Mouse (Mus musculus) kidney, adult 2 months (tissue): ENCODE results near the gene Mob2. TPM values are rescaled to one million over a fixed set of nuclear protein-coding genes. Genes with fewer than 3 reads are reported as not detected.

Experiments used
- DNase-seq: peaks from one replicate; pipeline ENCODE4 v3.0.0; 2021
- H3K27ac ChIP-seq: fragments of 200-500 bp; 2 replicates; pipeline ENCODE4 v1.5.1; 2012; ENCODE audit warnings: low read depth, low read length, control low read depth, inconsistent platforms; ENCODE audit not compliant: insufficient read depth
- H3K27me3 ChIP-seq: fragments of 200-500 bp; replicated peaks from 2 replicates; pipeline ENCODE4 v1.6.1; 2012; ENCODE audit warnings: mild to moderate bottlenecking, moderate library complexity, low read length, inconsistent platforms; ENCODE audit not compliant: control insufficient read depth, insufficient read depth
- H3K36me3 ChIP-seq: fragments of 200-500 bp; 2 replicates; pipeline ENCODE4 v1.6.1; 2012; ENCODE audit warnings: mild to moderate bottlenecking, moderate library complexity, low read length, inconsistent platforms; ENCODE audit not compliant: control insufficient read depth, insufficient read depth
- H3K4me1 ChIP-seq: fragments of 200-500 bp; 2 replicates; pipeline ENCODE4 v1.6.1; 2011; ENCODE audit warnings: low read length; ENCODE audit not compliant: control insufficient read depth, insufficient read depth
- H3K4me3 ChIP-seq: fragments of 200-500 bp; 2 replicates; pipeline ENCODE4 v1.5.1; 2011; ENCODE audit warnings: mild to moderate bottlenecking, low read depth, low read length, control low read depth; ENCODE audit not compliant: insufficient read depth
- CTCF ChIP-seq: fragments of 200-500 bp; conservative IDR thresholded peaks from 2 replicates; pipeline ENCODE4 v1.5.1; 2011; ENCODE audit warnings: low read depth, mild to moderate bottlenecking, control low read depth, low read length, moderate library complexity, mixed read lengths; ENCODE audit not compliant: insufficient read depth, insufficient read length
- POLR2A ChIP-seq: fragments of 200-500 bp; IDR thresholded peaks from one replicate; pipeline ENCODE4 v1.6.1; 2011; ENCODE audit warnings: low read depth, low read length, control low read depth
- WGBS: fragments of 180-500 bp; shearing (Covaris S2); methylation state at CpG from one replicate; pipeline ENCODE4 v1.1.7; 2018; 5-methylcytosine and 5-hydroxymethylcytosine counted together
- polyA plus RNA-seq: library from polyadenylated mRNA; depleted of rRNA; stranded (reverse); fragments of >200 nt; gene quantifications from 2 replicates; pipeline ENCODE4 v1.2.3, GENCODE M21; 2012

The Mob2 gene
- polyA plus RNA-seq, 1 experiment, result 45.3 TPM

DNA sequence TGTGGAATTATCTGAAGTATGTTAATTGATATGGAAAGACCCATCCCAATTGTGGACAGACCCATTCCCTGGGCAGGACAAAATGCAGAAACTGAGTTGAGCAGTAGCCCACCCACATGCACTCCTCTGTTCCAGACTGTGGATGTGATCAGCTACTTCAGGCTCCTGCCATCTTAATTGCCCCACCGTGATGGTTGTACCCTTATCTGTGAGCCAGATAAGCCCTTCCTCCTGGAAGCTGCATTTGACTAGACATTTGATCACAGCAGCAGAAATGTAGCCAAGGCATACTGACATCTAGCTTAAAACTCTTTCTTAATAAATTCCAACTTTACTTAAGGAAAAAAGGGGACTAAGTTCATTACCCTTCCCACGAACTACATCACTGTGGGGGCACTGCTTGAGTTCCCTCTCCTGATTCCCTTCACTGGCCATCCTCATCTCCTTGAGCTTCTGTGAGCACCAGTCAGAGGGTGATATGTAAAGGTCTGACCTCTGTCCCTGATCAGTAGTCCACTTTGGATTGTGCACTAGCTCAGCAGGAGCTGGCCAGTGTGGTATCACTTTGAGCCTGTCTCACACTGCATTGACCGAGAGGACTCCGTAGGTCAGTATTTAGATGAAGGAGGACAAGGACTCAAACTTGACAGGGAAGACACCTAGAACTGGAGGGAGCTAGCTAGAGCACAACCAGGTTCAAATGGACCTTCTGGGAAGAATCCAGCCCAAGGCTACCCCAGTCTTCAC is 25.5 kb upstream of the Mob2 start:
- no peak for DNase-seq
- Histone ChIP-seq H3K4me3 (no peak overlapping the region), H3K4me1 (no peaks in the 10 kb centered on the region), H3K27ac (no peak overlapping the region), H3K36me3 (no peaks in the 10 kb centered on the region), H3K27me3 (no peaks in the 10 kb centered on the region)
- WGBS, result 90% methylated on average over 4 of the region's 4 CpGs
- TF ChIP-seq CTCF (no peak), POLR2A (no peak)

DNA sequence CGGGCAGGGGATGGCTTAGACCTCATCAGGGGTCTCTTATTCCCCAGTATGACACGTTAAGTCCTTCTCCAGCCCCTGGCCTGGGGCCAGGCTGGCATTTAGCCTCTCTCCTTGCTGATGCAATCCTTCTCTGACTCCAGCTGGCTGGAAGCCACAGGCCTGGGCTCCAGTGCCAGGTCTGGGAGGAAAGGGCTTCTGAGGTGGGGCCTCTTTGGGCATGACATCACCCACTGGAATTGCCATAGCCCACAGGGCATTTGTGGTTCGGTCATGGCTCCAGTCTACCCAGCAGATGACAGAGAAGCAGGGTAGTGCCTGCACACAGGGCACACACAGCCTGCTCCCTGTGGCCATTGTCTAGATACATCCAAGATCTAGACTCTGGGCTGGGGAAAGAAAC is 24.0 kb upstream of the Mob2 start:
- Histone ChIP-seq H3K27me3 (no peaks in the 10 kb centered on the region), H3K27ac (no peak overlapping the region), H3K36me3 (no peaks in the 10 kb centered on the region), H3K4me3 (no peak overlapping the region), H3K4me1 (no peaks in the 10 kb centered on the region)
- TF ChIP-seq POLR2A (no peak), CTCF (no peak)
- DNase-seq, result peak; percentile 84
- WGBS, result 39% methylated on average over 3 of the region's 3 CpGs

DNA sequence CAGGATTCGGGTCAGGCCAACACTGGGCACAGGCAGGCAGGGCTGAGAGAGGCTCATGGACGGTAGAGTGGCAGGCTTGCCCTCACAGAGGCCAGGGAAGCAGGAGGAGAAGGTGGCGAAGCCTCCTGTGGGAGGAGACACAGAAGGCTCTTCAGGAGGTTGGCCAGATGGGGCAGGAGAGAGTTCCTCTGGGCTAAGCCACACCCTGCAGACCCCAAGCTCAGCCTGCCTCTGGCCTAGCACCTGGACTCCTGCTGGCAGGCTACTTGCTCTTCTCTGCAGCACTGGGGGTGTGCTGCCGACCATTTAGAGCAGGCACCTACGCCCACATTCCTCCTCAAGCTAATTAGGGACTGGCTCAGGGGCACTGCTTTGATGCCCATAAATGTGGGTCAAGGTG is 23.5 kb upstream of the Mob2 start:
- no peaks in the 10 kb centered on the region for H3K27me3 ChIP-seq
- H3K4me3 ChIP-seq, result no peak overlapping the region
- no peaks in the 10 kb centered on the region for H3K36me3 ChIP-seq
- WGBS, result 43% methylated on average over 5 of the region's 5 CpGs
- no peak overlapping the region for H3K27ac ChIP-seq
- H3K4me1 ChIP-seq, result no peaks in the 10 kb centered on the region
- DNase-seq, result peak; percentile 21
- no peak for TF ChIP-seq CTCF
- TF ChIP-seq POLR2A, result no peak

DNA sequence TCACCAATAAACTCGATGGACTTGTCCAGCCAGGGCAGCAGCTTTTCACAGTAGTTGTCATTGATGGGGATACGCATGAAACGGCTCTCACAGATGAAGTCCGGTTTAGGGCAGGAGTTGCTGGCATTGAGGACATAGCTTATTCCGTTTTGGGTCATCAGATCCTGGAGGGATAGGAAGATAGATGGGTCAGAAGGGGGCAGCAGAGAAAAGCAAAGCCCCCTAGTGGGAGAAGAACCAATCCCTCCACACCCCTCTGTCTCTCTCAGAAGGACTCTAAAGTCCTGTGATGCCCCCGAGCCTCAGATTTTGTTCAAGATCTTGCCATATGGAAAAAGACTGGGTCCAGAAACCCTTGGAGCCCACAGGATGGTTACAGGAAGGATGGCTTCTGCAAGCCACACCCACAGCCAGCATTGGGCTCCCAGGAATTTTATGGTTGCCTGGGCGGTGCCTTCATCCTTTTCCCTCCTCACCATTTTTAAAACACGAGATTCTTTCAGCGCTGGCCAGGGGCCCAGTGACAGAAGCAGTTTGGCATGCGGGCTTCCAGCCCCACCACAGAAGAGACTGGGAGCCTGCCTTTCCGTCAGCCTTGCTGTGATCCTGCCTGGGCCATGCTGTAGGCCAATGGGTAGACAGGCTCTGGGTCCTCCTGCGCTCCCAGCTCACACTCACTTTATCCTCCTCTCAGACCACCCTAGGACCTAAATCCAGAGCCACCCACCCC is 22.9 kb upstream of the Mob2 start:
- Histone ChIP-seq H3K4me1 (no peaks in the 10 kb centered on the region), H3K4me3 (no peak overlapping the region), H3K27me3 (no peaks in the 10 kb centered on the region), H3K36me3 (no peaks in the 10 kb centered on the region), H3K27ac (no peak overlapping the region)
- WGBS, result 37% methylated on average over 12 of the region's 12 CpGs
- peak; percentile 47 for DNase-seq
- no peak for TF ChIP-seq CTCF
- TF ChIP-seq POLR2A, result no peak

DNA sequence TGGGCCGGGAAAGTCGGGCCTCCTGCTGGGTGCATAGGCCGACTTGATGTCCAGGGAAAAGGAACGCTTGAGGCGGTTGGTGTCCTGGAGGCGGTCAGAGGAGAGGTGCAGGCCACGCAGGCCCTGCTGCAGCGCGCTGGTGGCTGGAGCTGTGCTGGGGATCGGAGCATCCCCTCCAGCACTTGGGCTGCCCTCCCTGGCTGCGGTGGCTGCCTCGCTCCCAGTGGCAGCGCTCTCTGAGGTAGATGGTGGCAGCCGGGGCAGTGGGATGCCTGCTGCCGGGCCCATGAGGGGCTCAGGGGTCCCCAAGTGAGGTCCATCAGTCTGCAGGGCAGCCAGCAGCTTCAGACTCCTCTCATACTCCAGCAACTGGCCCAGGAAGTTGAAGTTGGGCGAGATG is 21.7 kb upstream of the Mob2 start:
- 74% methylated on average over 16 of the region's 16 CpGs for WGBS
- DNase-seq, result no peak
- Histone ChIP-seq H3K4me3 (no peak overlapping the region), H3K27ac (no peak overlapping the region), H3K36me3 (no peaks in the 10 kb centered on the region), H3K27me3 (no peaks in the 10 kb centered on the region), H3K4me1 (no peaks in the 10 kb centered on the region)
- TF ChIP-seq CTCF (no peak), POLR2A (no peak)

DNA sequence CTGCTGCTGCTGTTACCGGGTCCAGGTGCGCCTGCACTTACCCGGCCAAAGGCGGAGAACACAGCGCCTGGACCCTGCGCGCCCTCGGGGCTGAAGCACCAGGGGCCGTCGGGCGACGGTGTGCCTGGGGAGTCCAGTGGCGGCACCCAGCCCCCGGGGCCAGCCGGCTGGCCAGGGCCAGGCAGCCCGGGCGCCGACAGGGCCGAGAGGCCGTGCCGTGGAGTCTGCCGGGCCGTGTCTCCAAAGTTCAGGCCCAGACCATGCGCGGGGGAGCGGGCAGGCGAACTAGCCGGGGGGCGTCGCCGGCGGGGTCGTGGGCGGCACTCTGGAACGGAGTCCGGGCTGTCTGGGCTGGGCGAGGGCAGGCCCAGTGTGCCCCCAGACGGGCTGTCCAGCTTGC is 21.3 kb upstream of the Mob2 start:
- Histone ChIP-seq H3K36me3 (no peaks in the 10 kb centered on the region), H3K4me3 (no peak overlapping the region), H3K27ac (no peak overlapping the region), H3K27me3 (no peaks in the 10 kb centered on the region), H3K4me1 (no peaks in the 10 kb centered on the region)
- DNase-seq, result no peak
- 37% methylated on average over 37 of the region's 38 CpGs for WGBS
- TF ChIP-seq CTCF, result no peak
- no peak for TF ChIP-seq POLR2A

DNA sequence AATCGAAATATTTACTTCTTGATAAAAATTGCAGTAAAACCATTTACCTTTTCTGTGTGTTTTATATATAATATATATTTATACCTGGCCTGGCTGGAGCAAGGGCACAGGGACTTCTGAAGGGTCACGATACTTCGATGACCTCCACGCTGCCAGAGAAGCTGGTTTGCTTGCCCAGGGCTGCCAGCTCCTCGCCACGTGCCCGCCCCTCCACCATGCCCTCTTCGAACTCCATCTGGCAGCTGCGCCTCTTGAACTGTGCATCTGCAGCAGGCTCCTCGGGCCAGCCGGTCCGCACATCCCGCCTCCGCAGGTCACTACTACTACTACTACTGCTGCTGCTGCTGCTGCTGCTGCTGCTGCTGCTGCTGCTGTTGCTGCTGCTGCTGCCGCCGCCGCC is 20.9 kb upstream of the Mob2 start:
- DNase-seq, result no peak
- 58% methylated on average over 17 of the region's 17 CpGs for WGBS
- no peak overlapping the region for H3K4me3 ChIP-seq
- H3K36me3 ChIP-seq, result no peaks in the 10 kb centered on the region
- H3K27me3 ChIP-seq, result no peaks in the 10 kb centered on the region
- TF ChIP-seq CTCF (no peak), POLR2A (no peak)
- H3K27ac ChIP-seq, result no peak overlapping the region
- H3K4me1 ChIP-seq, result no peaks in the 10 kb centered on the region
